Mouse (Mus musculus) ES-CJ7 (cell line): ENCODE measurements at regions not wholly inside any gene's neighbourhood (a gene's known extent, or its start where the extent isn't known, plus 50 kb on each side); places are given as distances from the start of the nearest gene placed in this dataset.

Source experiments
- DNase-seq: peaks from one replicate; pipeline ENCODE4 v3.0.0; 2011; ENCODE audit warnings: low read depth, low spot score

- no peak for DNase-seq
Measured at GRCm38 (mm10) chr15:40388806-40389205, 254.6 kb downstream of the 9330182O14Rik start.

DNA sequence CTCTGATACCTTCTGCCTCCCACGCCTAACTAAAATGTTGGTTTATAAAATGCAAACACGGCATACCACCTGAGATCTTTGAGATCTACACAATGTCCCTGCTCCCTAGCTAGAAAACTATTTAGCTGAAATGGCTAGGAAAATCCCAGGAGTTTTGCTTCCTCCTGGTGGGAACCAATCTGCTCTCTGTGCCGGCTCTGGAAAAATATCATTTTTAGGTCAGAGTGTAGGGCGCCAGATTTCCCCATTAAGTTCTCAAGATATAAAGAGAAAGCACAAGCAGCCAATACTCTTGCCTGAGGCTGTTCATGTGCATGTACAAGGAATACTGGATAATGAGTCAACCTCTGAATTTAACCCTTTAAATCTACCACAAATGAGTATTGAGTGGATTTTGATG, 301.0 kb downstream of the 9330182O14Rik start:
- no peak for DNase-seq

DNA sequence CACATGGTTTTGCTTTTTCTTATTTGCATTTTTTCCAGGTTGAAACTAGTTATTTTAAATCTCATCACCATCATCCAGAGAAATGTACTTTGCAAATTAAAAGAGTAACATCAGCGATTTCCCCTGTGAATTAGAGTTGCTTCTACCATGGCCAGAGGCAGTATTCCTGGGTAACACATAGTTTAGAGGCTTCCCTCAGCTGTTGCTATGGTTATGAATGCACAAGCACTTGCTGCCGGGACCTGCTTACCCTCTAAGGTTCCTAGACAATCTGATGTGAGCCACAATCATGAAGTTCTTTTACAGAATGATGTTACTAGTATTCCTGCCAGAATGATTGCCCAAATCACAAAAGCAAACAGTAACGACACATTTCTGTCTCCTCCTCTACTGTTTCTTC, 302.5 kb downstream of the 9330182O14Rik start:
- DNase-seq, result no peak

GRCm38 (mm10) chr15:40439827-40440226, 305.7 kb downstream of the 9330182O14Rik start:
- DNase-seq, result no peak

- no peak for DNase-seq
Measured at GRCm38 (mm10) chr15:40448623-40449022, 314.5 kb downstream of the 9330182O14Rik start.

- no peak for DNase-seq
Measured at GRCm38 (mm10) chr15:40453235-40453634, 319.1 kb downstream of the 9330182O14Rik start.

- DNase-seq, result no peak
Measured at GRCm38 (mm10) chr15:40475659-40476355, 341.6 kb downstream of the 9330182O14Rik start.

DNA sequence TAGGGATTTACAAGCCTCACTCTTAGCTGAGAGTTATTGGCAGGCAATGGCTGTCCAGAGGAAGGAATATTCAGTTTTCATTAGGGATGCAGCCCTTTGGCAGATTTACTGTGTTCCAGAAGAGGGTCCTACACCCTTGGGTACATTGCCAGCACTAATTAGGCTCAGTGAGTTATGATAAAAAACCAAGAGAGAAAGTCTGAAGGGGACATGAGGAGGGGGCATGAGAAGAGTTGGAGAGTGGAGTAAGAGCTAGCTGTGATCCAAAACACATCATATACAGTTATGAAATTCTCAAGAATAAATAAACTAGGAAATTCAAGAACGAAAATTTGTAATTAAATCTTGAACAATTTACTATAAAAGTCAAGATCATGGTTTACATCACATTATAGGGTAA, 346.2 kb downstream of the 9330182O14Rik start:
- no peak for DNase-seq

DNA sequence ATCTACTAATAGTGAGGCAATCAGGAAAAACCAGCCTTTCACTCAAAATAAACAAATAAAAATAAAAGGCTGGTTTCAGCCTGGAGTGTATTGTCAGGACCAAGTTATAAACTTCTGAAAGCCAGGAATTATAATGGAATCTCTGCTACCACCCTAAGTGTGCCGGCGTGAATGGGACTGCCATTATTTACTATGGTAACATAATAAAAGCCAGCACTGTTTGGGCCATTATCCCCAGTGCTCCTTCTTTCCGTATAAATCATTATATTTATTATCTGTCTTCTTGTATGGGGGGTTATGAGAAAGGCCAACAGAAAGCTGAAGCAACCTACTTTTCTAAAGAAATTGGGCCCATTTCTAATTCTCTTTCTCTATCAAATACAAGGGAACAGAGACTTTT, 347.1 kb downstream of the 9330182O14Rik start:
- DNase-seq, result no peak

DNA sequence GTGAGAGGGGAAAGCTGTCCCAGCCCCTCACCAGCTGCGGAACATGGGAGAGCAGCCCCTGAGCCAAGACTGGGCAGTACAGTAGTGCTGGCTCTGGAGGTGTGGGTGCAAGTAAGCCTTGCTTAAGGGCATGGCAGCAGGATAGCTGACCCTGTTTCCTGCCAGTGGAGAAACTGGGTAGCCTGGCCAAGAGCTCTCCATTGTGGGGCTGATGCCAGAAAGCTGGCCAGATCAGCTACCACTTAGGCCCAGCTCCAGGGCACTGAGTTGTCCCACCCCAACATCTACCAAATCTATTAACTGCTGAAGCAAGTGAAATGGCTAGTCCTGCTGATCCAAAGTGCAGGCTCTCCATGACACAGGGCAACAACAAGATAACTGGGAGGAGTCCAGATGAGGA, 351.8 kb downstream of the 9330182O14Rik start:
- no peak for DNase-seq

GRCm38 (mm10) chr15:40501180-40502125, 367.3 kb downstream of the 9330182O14Rik start:
- DNase-seq, result no peak

DNA sequence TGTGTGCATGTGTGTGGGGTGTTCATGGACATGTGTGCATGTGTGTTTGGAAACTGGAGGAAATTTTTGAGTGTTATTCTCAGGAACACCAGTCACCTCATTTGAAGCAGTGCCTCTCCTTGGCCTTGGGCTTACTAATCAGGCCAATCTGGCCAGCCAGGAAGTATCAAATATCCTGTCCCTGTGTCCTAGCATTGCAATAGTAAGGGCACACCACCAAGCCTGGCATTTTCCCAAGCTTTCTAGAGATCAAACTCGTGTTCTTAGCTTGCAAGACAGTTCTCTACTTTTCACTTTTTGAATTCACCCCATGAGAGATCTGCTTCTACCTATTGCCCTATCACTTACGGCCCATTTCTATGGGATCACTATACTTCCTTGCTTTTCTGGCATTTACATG, 376.7 kb downstream of the 9330182O14Rik start:
- DNase-seq, result no peak

- no peak for DNase-seq
Measured at GRCm38 (mm10) chr15:40524350-40524749, 390.2 kb downstream of the 9330182O14Rik start.

- DNase-seq, result no peak
Measured at GRCm38 (mm10) chr15:40533451-40533873, 399.3 kb downstream of the 9330182O14Rik start.

GRCm38 (mm10) chr15:40561661-40562060, 427.5 kb downstream of the 9330182O14Rik start:
- no peak for DNase-seq

DNA sequence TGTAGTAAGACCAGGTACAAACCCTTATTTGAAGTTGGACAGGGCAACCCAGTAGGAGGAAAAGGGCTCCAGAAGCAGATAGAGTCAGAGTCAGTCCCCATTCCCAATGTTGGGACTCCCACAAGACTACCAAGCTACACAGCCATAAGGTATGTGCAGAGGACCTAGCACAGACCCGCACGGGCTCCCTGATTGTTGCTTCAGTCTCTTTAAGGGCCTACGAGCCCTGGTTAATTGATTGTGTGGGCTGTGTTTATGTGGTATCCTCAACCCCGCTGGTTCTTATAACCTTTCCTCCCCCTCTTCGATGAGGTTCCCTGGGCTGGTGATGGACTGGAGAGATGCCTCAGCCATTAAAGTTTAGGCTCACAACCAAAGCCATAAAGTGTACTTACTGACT, 431.6 kb downstream of the 9330182O14Rik start:
- no peak for DNase-seq

DNA sequence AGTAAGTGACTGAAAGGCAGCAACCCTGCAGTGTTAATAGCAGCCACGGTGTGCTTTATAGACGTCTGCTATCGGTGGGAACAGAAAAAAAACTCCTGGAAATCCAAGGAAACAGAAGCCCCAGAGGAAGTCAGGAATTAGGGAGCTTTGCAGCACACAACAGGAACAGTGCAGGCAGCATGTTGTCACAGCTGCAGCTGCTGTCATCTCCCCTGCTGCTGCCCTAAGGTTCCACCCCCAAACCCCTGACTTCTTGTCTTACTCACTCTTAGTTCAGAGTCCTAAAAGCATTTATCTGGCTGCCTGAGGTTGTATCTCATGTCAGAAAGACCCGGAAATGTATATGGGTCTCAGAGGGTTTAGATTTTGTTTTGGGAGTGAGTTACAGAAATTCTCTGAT, 432.3 kb downstream of the 9330182O14Rik start:
- DNase-seq, result no peak

- DNase-seq, result no peak
Measured at GRCm38 (mm10) chr15:40568701-40569100, 434.5 kb downstream of the 9330182O14Rik start.
